ENCODE assay signal across 7 mouse cellular contexts in genomic region chr5:121451644-121452025, GRCm38 (mm10). TPM values are rescaled to one million over a fixed set of nuclear protein-coding genes. Genes with fewer than 3 reads are reported as not detected.
DNase-seq lines count a peak whose midpoint lies in the region; ATAC-seq and TF ChIP-seq lines count a peak whose summit lies in the region.

TSS of gene Tmem116 (plus strand) at chr5:121451893.

- H3K9ac ChIP-seq in CH12.LX (ENCODE audit: insufficient read depth, low read depth), result peak within 1 kb of the TSS; percentile 98
- H3K9ac ChIP-seq in MEL (ENCODE audit: control insufficient read depth, low read depth, low read length, poor library complexity, severe bottlenecking), result peak within 1 kb of the TSS; percentile 98
- peak within 1 kb of the TSS; percentile 91 for H3K9ac ChIP-seq in kidney, embryonic 15.5 days
- H3K9ac ChIP-seq in stomach, embryonic 14.5 days (replicated peaks; ENCODE audit: low read depth, low read length), result peak within 1 kb of the TSS; percentile 97

- peaks cover 11 to 63% of the 10 kb centered on the region in 2 experiments for H3K4me1 ChIP-seq in CH12.LX (ENCODE audit: control insufficient read depth in 1 of 2, insufficient read depth in 2 of 2)
- H3K4me1 ChIP-seq in MEL (ENCODE audit: control insufficient read depth in 1 of 2, insufficient read depth in 2 of 2, low read length in 2 of 2), result peaks cover 7 to 23% of the 10 kb centered on the region in 2 experiments
- 0 out of 2 replicates have a peak, but pooled peaks cover 1% of the 10 kb centered on the region for H3K4me1 ChIP-seq in cortical plate, adult 2 months (ENCODE audit: control insufficient read depth, insufficient read depth, low read length)
- H3K4me1 ChIP-seq in heart, embryonic 10.5 days, result peaks cover 38% of the 10 kb centered on the region
- H3K4me1 ChIP-seq in kidney, embryonic 15.5 days, result peaks cover 40% of the 10 kb centered on the region
- H3K4me1 ChIP-seq in stomach, embryonic 14.5 days (ENCODE audit: control insufficient read depth, insufficient read depth, low read length), result peaks cover 25% of the 10 kb centered on the region

- peak within 1 kb of the TSS; percentile 69 to 98 (median 89) for H3K4me3 ChIP-seq in CH12.LX (replicated peaks in 1 of 3; ENCODE audit: low read depth in 2 of 3, low read length in 2 of 3, poor library complexity in 1 of 3)
- H3K4me3 ChIP-seq in MEL (ENCODE audit: control insufficient read depth in 1 of 2, insufficient read depth in 1 of 2, low read depth in 2 of 2, low read length in 2 of 2), result peak within 1 kb of the TSS; percentile 96
- H3K4me3 ChIP-seq in cortical plate, adult 2 months (ENCODE audit: insufficient read depth, low read length), result peak within 1 kb of the TSS; percentile 84
- H3K4me3 ChIP-seq in heart, embryonic 10.5 days, result peak within 1 kb of the TSS; percentile 79
- H3K4me3 ChIP-seq in kidney, embryonic 15.5 days (replicated peaks), result peak within 1 kb of the TSS; percentile 97
- peak within 1 kb of the TSS; percentile 89 for H3K4me3 ChIP-seq in stomach, embryonic 14.5 days (ENCODE audit: low read depth, low read length)

- TF ChIP-seq POLR2A in CH12.LX (IDR thresholded peaks at IDR 0.05; ENCODE audit: low read depth, low read length), result no peak
- TF ChIP-seq POLR2A in MEL (IDR thresholded peaks at IDR 0.05; ENCODE audit: control insufficient read depth in 1 of 2, insufficient read depth in 1 of 2, low read depth in 1 of 2, low read length in 2 of 2, poor library complexity in 1 of 2), result no peak; a peak in 1 of 4 replicates
- TF ChIP-seq POLR2A in cortical plate, adult 2 months (IDR thresholded peaks at IDR 0.05; ENCODE audit: extremely low read depth, insufficient read depth, low read length), result no peak; the same call in 1 of the 2 replicates

- in situ Hi-C loops in CH12.LX (cut with MboI; ENCODE audit: low pct_ligation_motif_present, low pct_unique_long_range_greater_than_20kb, low sequenced_read_pairs), result no loop called here

- H3K27ac ChIP-seq in CH12.LX (ENCODE audit: insufficient read depth, low read depth) (peak within 1 kb of the TSS; percentile 91), MEL (ENCODE audit: control insufficient read depth, low read depth, low read length) (peak within 1 kb of the TSS; percentile 86)
- H3K27ac ChIP-seq in cortical plate, adult 2 months (ENCODE audit: insufficient read depth, low read length), result peak within 1 kb of the TSS; percentile 96
- H3K27ac ChIP-seq in heart, embryonic 10.5 days, result peak within 1 kb of the TSS; percentile 99
- H3K27ac ChIP-seq in kidney, embryonic 15.5 days, result peak within 1 kb of the TSS; percentile 95
- H3K27ac ChIP-seq in stomach, embryonic 14.5 days (ENCODE audit: low read length), result peak within 1 kb of the TSS; percentile 94

- ATAC-seq in kidney, embryonic 15.5 days (replicated peaks; ENCODE audit: low FRiP score), result no peak
- ATAC-seq in stomach, embryonic 14.5 days (ENCODE audit: insufficient number of reproducible peaks, insufficient read depth, low FRiP score, low read depth), result no peak

- H3K9me3 ChIP-seq in CH12.LX (replicated peaks; ENCODE audit: low read length) (peaks cover 2% of the 10 kb centered on the region), MEL (replicated peaks; ENCODE audit: insufficient read depth, low read length) (no peaks in the 10 kb centered on the region)
- H3K9me3 ChIP-seq in heart, embryonic 10.5 days, result no peaks in the 10 kb centered on the region
- no peaks in the 10 kb centered on the region for H3K9me3 ChIP-seq in kidney, embryonic 15.5 days (replicated peaks)
- no peaks in the 10 kb centered on the region for H3K9me3 ChIP-seq in stomach, embryonic 14.5 days (ENCODE audit: control insufficient read depth, low read depth, low read length)

- H3K36me3 ChIP-seq in CH12.LX (replicated peaks in 1 of 2; ENCODE audit: control insufficient read depth in 1 of 2, insufficient read depth in 1 of 2, low read length in 1 of 2) (peaks cover 27 to 43% of the 10 kb centered on the region in 2 experiments), MEL (ENCODE audit: control insufficient read depth in 1 of 2, insufficient read depth in 2 of 2, low read length in 2 of 2) (peaks cover 3 to 22% of the 10 kb centered on the region in 2 experiments; a peak in 3 of 4 replicates)
- H3K36me3 ChIP-seq in heart, embryonic 10.5 days, result peaks cover 35% of the 10 kb centered on the region
- H3K36me3 ChIP-seq in kidney, embryonic 15.5 days, result peaks cover 34% of the 10 kb centered on the region
- peaks cover 23% of the 10 kb centered on the region for H3K36me3 ChIP-seq in stomach, embryonic 14.5 days (ENCODE audit: control insufficient read depth, insufficient read depth, low read length)

- TF ChIP-seq CTCF in CH12.LX (conservative IDR thresholded peaks at IDR 0.05 in 1 of 2, IDR thresholded peaks at IDR 0.05 in 1 of 2; ENCODE audit: low read depth in 2 of 2, low read length in 2 of 2) (no peak), MEL (IDR thresholded peaks at IDR 0.05 in 2 of 3, conservative IDR thresholded peaks at IDR 0.05 in 1 of 3; ENCODE audit: control insufficient read depth in 1 of 3, insufficient read depth in 1 of 3, low read depth in 2 of 3, low read length in 3 of 3, poor library complexity in 1 of 3, severe bottlenecking in 1 of 3) (no peak)
- no peak for TF ChIP-seq CTCF in cortical plate, adult 2 months (IDR thresholded peaks at IDR 0.05; ENCODE audit: extremely low read depth, insufficient read depth, low read length)

- H3K27me3 ChIP-seq in CH12.LX (replicated peaks) (no peaks in the 10 kb centered on the region), MEL (ENCODE audit: control insufficient read depth in 1 of 2, insufficient read depth in 2 of 2, low read length in 2 of 2) (no peaks in the 10 kb centered on the region)
- H3K27me3 ChIP-seq in heart, embryonic 10.5 days (ENCODE audit: insufficient read depth, poor library complexity, severe bottlenecking), result no peaks in the 10 kb centered on the region
- no peaks in the 10 kb centered on the region for H3K27me3 ChIP-seq in kidney, embryonic 15.5 days
- no peaks in the 10 kb centered on the region for H3K27me3 ChIP-seq in stomach, embryonic 14.5 days (ENCODE audit: control insufficient read depth, insufficient read depth, low read length)

- dilution Hi-C loops in CH12.LX (cut with MboI; ENCODE audit: extremely low pct_ligation_motif_present, extremely low pct_unique_long_range_greater_than_20kb, low sequenced_read_pairs), result no loop called here

- under 1% methylated on average over 17 of the region's 17 CpGs for WGBS in heart, embryonic 10.5 days
- WGBS in kidney, embryonic 15.5 days, result 0% methylated on average over 17 of the region's 17 CpGs
- under 1% methylated on average over 17 of the region's 17 CpGs for WGBS in stomach, embryonic 14.5 days

- no peak for DNase-seq in CH12.LX (ENCODE audit: extremely low read depth)
- peak; percentile 74 for DNase-seq in MEL (ENCODE audit: low read depth, low spot score)
- DNase-seq in heart, embryonic 10.5 days (ENCODE audit: low spot score), result no peak
- DNase-seq in lung, postnatal 14 days, result peak; percentile 40

- TF ChIP-seq RAD21 in CH12.LX (IDR thresholded peaks at IDR 0.05; ENCODE audit: low read depth, low read length), result no peak
- no peak for TF ChIP-seq RAD21 in MEL (IDR thresholded peaks at IDR 0.05; ENCODE audit: low read depth, low read length)

- TF ChIP-seq EP300 in CH12.LX (IDR thresholded peaks at IDR 0.05; ENCODE audit: low read length) (no peak), MEL (IDR thresholded peaks at IDR 0.05; ENCODE audit: low read depth in 1 of 2, low read length in 2 of 2) (no peak)

- peak within 1 kb of the TSS; percentile 61 for H3K4me2 ChIP-seq in CH12.LX (ENCODE audit: insufficient read depth, low read depth, poor library complexity, severe bottlenecking)
- peak within 1 kb of the TSS; percentile 74 for H3K4me2 ChIP-seq in kidney, embryonic 15.5 days
- H3K4me2 ChIP-seq in stomach, embryonic 14.5 days (replicated peaks; ENCODE audit: low read depth, low read length), result peak within 1 kb of the TSS; percentile 80

- peaks cover 25% of the 10 kb centered on the region for H3K79me2 ChIP-seq in CH12.LX (replicated peaks; ENCODE audit: control insufficient read depth, extremely low read depth, insufficient read depth, poor library complexity, severe bottlenecking)
- H3K79me2 ChIP-seq in MEL (ENCODE audit: control insufficient read depth, insufficient read depth, low read length, poor library complexity), result peaks cover 20% of the 10 kb centered on the region

TF ChIP-seq in CH12.LX, 34 proteins besides CTCF, POLR2A, EP300 and RAD21:
- TF ChIP-seq SIN3A (IDR thresholded peaks at IDR 0.05; ENCODE audit: low read length) (no peak), POLR2AphosphoS2 (IDR thresholded peaks at IDR 0.05; ENCODE audit: low read depth, low read length) (peak; percentile 49), KAT2A (IDR thresholded peaks at IDR 0.05; ENCODE audit: insufficient replicate concordance, low read length) (no peak), UBTF (IDR thresholded peaks at IDR 0.05; ENCODE audit: low read depth, low read length) (no peak; the same call in 1 of the 2 replicates), BHLHE40 (IDR thresholded peaks at IDR 0.05; ENCODE audit: low read depth, low read length) (no peak), TBP (conservative IDR thresholded peaks at IDR 0.05; ENCODE audit: low read depth, low read length) (no peak)

TF ChIP-seq in MEL, 35 proteins besides CTCF, POLR2A, EP300 and RAD21 (continues in another document):
- 0 out of 2 replicates have a peak, but pooled peaks have one; percentile 11 for TF ChIP-seq UBTF (IDR thresholded peaks at IDR 0.05; ENCODE audit: borderline replicate concordance, insufficient read depth, low read depth, low read length)
- TF ChIP-seq POLR2AphosphoS2 (IDR thresholded peaks at IDR 0.05; ENCODE audit: low read length), result peak; percentile 65; the same call in 1 of the 2 replicates
- TF ChIP-seq KAT2A (conservative IDR thresholded peaks at IDR 0.05; ENCODE audit: low read depth, low read length), result no peak
- TF ChIP-seq MAX (IDR thresholded peaks at IDR 0.05; ENCODE audit: low read length), result no peak
- no peak for TF ChIP-seq ZC3H11A (IDR thresholded peaks at IDR 0.05; ENCODE audit: low read depth, low read length)
- TF ChIP-seq GABPA (IDR thresholded peaks at IDR 0.05; ENCODE audit: low read depth, low read length), result no peak
- no peak for TF ChIP-seq HCFC1 (IDR thresholded peaks at IDR 0.05; ENCODE audit: low read depth, low read length)
- peak; percentile 36; the same call in 1 of the 2 replicates for TF ChIP-seq SIN3A (IDR thresholded peaks at IDR 0.05; ENCODE audit: low read length)

RNA-seq across cellular contexts. Expression of gene Tmem116, which starts in this region (rescaled TPM):
- total RNA-seq in CH12.LX (2012; rRNA removed) (2.3 and 2.5 TPM in 2 replicates), CH12.LX (2014; rRNA removed) (0.97 and 1.3 TPM in 2 replicates), MEL (2012; rRNA removed) (1.6 and 1.7 TPM in 2 replicates)
- polyA plus RNA-seq in CH12.LX (2012; ENCODE audit: insufficient read length, low read depth) (2.5 and 3.2 TPM in 2 replicates), MEL (2012; ENCODE audit: insufficient read depth in 1 of 2, insufficient read length in 2 of 2, low read depth in 1 of 2, low replicate concordance in 2 of 2, missing spikeins in 1 of 2) (1 to 10 TPM in 1 of 2 experiments, not detected in 1; 2.6 TPM)
- 6.8 and 10.7 TPM in 2 replicates for polyA plus RNA-seq in cortical plate, adult 2 months (2012; rRNA removed)
- 2.4 and 4.6 TPM in 2 replicates for polyA plus RNA-seq in heart, embryonic 10.5 days (2016; fragmentation: Nextera tagmentation; extraction: Ambion mirVana)
- polyA plus RNA-seq in kidney, embryonic 15.5 days (2015; fragmentation: Nextera tagmentation; extraction: Ambion mirVana), result 6.7 and 8.5 TPM in 2 replicates
- 1.9 and 3.2 TPM in 2 replicates for polyA plus RNA-seq in stomach, embryonic 14.5 days (2014; fragmentation: Nextera tagmentation; extraction: Ambion mirVana)

Comparison
In these comparisons a context has a peak if more than half of its experiments do, and no peak if none do; other contexts are left out.
1. DNase-seq: peak in MEL (single experiment) and lung, postnatal 14 days (single experiment); none in CH12.LX (single experiment) and heart, embryonic 10.5 days (single experiment).
2. Of the 35 proteins assayed by ChIP-seq in both MEL and CH12.LX: peak only in MEL: CHD1, SIN3A and UBTF; only in CH12.LX: none; in both: POLR2AphosphoS2; in neither: 31.
3. Peak in every context shown above with its lines, with median percentiles within 50 percentile points of each other: H3K27ac ChIP-seq, H3K4me2 ChIP-seq, H3K4me3 ChIP-seq and H3K9ac ChIP-seq.